Mouse (Mus musculus) hindbrain, embryonic 10.5 days (tissue): Measurements from ENCODE around the gene Rap2a. TPM values are rescaled to one million over a fixed set of nuclear protein-coding genes. Genes with fewer than 3 reads are reported as not detected.

Source experiments
- DNase-seq: peaks from one replicate; pipeline ENCODE4 v3.0.0-alpha.2; 2017; ENCODE audit warnings: low spot score
- H3K27ac ChIP-seq: fragments of 300-500 bp; sonication (generic); 2 replicates; pipeline ENCODE4 v1.5.1; 2016; ENCODE audit warnings: mild to moderate bottlenecking, moderate library complexity
- H3K27me3 ChIP-seq: fragments of 300-500 bp; sonication (generic); 2 replicates; pipeline ENCODE4 v1.6.1; 2016; ENCODE audit warnings: mild to moderate bottlenecking; ENCODE audit not compliant: poor library complexity, insufficient read depth, severe bottlenecking
- H3K36me3 ChIP-seq: fragments of 300-500 bp; sonication (generic); 2 replicates; pipeline ENCODE4 v1.6.1; 2016; ENCODE audit warnings: mild to moderate bottlenecking, moderate library complexity
- H3K4me1 ChIP-seq: fragments of 300-500 bp; sonication (generic); replicated peaks from 2 replicates; pipeline ENCODE4 v1.6.1; 2016; ENCODE audit warnings: mild to moderate bottlenecking
- H3K4me3 ChIP-seq: fragments of 300-500 bp; sonication (generic); 2 replicates; pipeline ENCODE4 v1.5.1; 2016; ENCODE audit warnings: mild to moderate bottlenecking, moderate library complexity
- H3K9me3 ChIP-seq: fragments of 300-500 bp; sonication (generic); 2 replicates; pipeline ENCODE4 v1.6.1; 2016; ENCODE audit warnings: mild to moderate bottlenecking, moderate library complexity
- WGBS: fragments of 180-500 bp; shearing (Covaris S2); methylation state at CpG from one replicate; pipeline ENCODE4 v1.1.7; 2016; 5-methylcytosine and 5-hydroxymethylcytosine counted together
- polyA plus RNA-seq: library from polyadenylated mRNA; unstranded; fragments of >200 nt; fragmentation: Nextera tagmentation; extraction: Ambion mirVana; gene quantifications from 2 replicates; pipeline ENCODE4 v1.2.1, GENCODE M21; 2016

Gene Rap2a
- polyA plus RNA-seq, 1 experiment from 2014 or later = 13.1 TPM

DNA sequence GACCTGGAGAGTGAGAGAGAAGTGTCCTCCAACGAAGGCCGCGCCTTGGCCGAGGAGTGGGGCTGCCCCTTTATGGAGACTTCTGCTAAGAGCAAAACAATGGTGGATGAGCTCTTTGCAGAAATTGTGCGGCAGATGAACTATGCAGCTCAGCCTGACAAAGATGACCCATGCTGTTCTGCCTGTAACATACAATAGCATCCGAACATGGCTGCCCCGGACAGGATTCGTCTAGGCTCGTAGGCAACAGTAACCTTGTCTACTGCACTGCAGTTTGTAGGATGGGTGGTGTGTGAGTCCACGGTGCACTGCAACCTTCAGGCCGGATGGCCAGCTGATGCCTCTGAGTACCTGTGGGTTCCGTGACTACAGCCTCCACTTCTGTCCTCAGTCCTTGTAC is 25.4 kb downstream of the Rap2a start:
- Histone ChIP-seq H3K4me3 (no peak overlapping the region), H3K9me3 (no peaks in the 10 kb centered on the region), H3K27me3 (no peaks in the 10 kb centered on the region), H3K4me1 (peaks cover 16% of the 10 kb centered on the region), H3K27ac (no peak overlapping the region), H3K36me3 (peaks cover 26% of the 10 kb centered on the region)
- WGBS = 95% methylated on average over 12 of the region's 12 CpGs
- DNase-seq = no peak

DNA sequence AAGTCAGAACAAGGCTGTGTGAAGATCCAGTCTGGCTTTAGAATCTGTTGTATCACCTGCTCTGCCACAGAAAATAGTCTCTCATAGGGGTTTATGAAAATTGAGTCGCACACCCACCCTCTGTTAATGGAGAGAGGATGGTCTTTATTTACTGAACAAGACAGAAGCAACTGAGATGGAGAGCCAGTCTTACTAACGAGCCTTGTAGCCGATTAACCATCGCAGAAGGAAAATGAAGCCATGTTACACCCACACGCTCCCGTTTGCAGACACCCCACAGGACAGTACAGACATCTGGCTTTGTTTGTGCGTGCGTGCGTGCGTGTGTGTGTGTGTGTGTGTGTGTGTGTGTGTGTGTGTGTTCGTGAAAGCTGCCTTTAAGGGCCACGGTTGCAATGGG is 26.2 kb downstream of the Rap2a start:
- Histone ChIP-seq H3K27me3 (no peaks in the 10 kb centered on the region), H3K27ac (no peak overlapping the region), H3K4me3 (no peak overlapping the region), H3K36me3 (peaks cover 26% of the 10 kb centered on the region), H3K9me3 (no peaks in the 10 kb centered on the region), H3K4me1 (peaks cover 16% of the 10 kb centered on the region)
- DNase-seq = no peak
- WGBS = 92% methylated on average over 12 of the region's 12 CpGs

DNA sequence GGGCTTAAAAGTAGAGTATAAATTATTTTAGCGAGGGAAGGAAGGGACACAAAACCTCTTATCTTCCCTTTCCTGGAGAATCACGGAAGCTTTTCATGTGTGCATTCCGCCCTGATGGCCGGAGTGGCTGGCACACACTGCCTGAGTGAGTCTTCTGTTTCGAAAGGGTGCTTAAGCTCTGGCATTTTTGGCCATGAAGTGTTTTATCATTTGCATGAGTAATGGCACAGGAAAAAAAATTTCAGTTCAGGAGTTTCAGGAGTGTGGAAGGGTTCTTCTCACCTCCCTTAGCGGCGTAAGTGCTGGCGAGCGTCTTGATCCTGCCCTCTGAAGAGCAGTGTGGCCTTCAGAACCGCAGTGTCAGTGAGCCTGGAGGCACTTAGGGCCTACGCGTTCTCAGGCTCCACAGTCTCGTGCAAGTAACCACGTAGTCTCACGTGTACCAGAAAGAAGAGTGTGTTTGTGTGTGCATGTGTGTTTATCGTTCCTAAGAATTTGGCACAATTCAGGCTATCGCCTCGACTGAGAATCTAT is 26.8 kb downstream of the Rap2a start:
- Histone ChIP-seq H3K36me3 (peaks cover 26% of the 10 kb centered on the region), H3K9me3 (no peaks in the 10 kb centered on the region), H3K4me1 (peaks cover 16% of the 10 kb centered on the region), H3K27me3 (no peaks in the 10 kb centered on the region), H3K4me3 (no peak overlapping the region), H3K27ac (no peak overlapping the region)
- no peak for DNase-seq
- WGBS = 95% methylated on average over 18 of the region's 18 CpGs

DNA sequence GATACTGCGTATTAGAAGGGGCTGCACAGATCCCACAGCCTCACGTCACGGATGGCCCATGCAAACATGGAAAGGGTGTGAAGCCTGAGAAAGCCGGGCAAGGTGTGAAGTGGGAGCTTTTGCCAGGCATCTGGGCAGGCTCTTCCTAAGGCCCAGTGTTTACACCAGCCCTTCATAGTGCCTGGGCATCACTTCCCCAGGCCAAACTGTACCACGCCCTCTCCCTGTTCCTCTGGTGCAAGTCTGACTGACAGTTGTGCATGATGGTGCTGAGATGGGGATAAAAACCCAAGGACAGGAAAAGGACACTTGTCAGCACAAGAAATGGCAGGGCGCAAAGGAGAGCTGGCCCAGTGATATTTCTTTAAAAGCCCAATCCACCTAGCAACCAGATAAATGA is 27.7 kb downstream of the Rap2a start:
- 93% methylated on average over 6 of the region's 6 CpGs for WGBS
- no peak overlapping the region for H3K27ac ChIP-seq
- H3K9me3 ChIP-seq = no peaks in the 10 kb centered on the region
- H3K27me3 ChIP-seq = no peaks in the 10 kb centered on the region
- H3K4me1 ChIP-seq = peaks cover 16% of the 10 kb centered on the region
- no peak for DNase-seq
- peaks cover 26% of the 10 kb centered on the region for H3K36me3 ChIP-seq
- no peak overlapping the region for H3K4me3 ChIP-seq

DNA sequence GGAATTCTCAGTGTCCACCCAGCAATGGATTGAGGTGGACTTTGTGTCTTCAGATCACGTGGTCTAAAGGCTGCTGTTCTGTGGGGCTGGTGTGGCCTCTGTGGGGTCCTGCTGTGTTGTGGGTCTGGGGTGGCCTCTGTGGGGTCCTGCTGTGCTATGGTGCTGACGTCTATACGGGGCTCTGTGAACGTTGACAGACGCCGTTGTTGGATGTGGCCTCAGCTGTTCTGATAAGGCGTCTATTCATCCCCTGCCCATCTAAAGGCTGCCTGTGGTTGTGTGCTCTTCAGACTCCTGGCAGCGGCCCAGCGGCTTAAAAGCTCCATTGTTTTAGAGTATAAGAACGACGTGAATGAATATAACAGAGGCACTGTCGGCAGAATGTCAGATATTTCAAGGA is 29.3 kb downstream of the Rap2a start:
- H3K9me3 ChIP-seq = no peaks in the 10 kb centered on the region
- H3K27me3 ChIP-seq = no peaks in the 10 kb centered on the region
- no peak overlapping the region for H3K4me3 ChIP-seq
- peak overlapping the region; percentile 53; the same call in 1 of the 2 replicates for H3K27ac ChIP-seq
- peaks cover 16% of the 10 kb centered on the region for H3K4me1 ChIP-seq
- H3K36me3 ChIP-seq = peaks cover 22% of the 10 kb centered on the region
- DNase-seq = peak; percentile 20
- WGBS = 47% methylated on average over 12 of the region's 12 CpGs

DNA sequence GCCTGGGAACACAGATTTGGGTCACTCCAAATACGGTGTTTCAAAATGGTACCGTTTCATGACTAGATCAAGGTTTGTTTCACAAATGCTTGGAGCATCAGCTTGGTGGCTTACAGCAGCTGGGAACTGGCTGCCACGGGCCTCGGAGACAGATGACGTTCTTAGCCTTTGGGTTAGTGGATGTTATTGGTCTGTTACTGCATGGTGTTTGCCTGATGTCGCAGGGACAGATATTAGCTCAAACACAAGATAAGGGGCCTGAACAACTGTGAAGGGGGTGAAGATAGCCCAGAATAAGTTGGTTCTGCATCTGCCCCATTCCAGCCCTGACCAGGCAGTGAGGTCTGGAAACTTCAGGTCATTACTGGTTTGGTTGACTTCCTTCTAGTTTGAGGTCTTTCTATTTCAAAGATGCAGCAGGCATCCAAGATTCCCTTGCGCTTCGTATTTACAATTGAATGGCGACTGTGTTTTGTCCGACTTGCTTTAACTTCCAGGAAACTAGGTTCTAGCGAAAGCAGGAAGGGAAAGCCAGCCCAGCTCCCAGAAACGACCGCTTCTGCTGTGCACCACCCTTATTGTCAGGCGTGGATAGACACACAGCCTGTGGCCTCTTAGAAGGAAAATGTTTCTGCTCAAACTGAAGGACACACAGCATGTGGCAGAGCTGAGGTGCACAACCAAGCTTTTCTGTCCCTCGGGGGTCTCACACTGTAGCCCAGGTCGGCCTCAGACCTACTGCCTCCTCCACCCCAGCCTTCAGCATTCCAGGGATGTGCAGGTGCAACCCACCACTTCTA is 30.5 kb downstream of the Rap2a start:
- Histone ChIP-seq H3K9me3 (no peaks in the 10 kb centered on the region), H3K4me3 (no peak overlapping the region), H3K4me1 (peaks cover 16% of the 10 kb centered on the region), H3K27ac (no peak overlapping the region), H3K36me3 (peaks cover 18% of the 10 kb centered on the region), H3K27me3 (no peaks in the 10 kb centered on the region)
- WGBS = 89% methylated on average over 16 of the region's 16 CpGs
- DNase-seq = no peak

DNA sequence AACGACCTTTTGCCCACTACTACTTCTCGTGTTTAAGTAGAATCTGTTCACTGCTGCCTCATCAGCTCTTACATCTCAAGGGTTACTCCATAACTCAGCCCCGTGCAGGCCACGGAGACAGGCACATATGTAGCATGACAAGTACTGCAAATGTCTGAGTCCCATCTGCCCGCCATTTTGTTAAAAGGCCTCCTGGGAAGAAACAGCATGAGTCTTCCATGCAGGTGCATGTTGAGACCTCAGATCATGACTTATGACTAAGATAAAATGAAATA is 31.1 kb downstream of the Rap2a start:
- 90% methylated on average over 5 of the region's 5 CpGs for WGBS
- Histone ChIP-seq H3K4me1 (peaks cover 16% of the 10 kb centered on the region), H3K27me3 (no peaks in the 10 kb centered on the region), H3K36me3 (peaks cover 14% of the 10 kb centered on the region), H3K9me3 (no peaks in the 10 kb centered on the region), H3K4me3 (no peak overlapping the region), H3K27ac (no peak overlapping the region)
- DNase-seq = no peak

DNA sequence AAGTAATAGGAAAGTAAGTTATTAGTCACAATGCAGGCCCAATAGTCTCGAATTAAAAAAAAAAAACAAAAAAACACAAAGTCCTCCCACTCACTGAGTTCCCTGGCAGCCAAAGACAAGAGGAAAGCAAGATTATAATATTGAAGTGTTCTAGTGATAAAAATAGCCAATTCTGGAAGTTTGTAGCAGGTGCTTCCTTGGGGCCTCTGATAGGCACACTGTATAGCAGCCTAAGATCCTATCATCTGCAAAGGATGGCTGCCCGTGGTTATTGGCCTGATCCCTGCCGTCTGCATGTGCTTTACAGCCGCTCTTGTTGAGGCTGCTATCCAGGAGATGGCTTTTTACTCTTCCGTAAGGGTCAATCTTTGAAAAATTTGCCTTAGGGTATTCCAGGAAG is 33.6 kb downstream of the Rap2a start:
- Histone ChIP-seq H3K27ac (no peak overlapping the region), H3K36me3 (no peaks in the 10 kb centered on the region), H3K4me1 (peaks cover 11% of the 10 kb centered on the region), H3K9me3 (no peaks in the 10 kb centered on the region), H3K27me3 (no peaks in the 10 kb centered on the region), H3K4me3 (no peak overlapping the region)
- 83% methylated on average over 5 of the region's 5 CpGs for WGBS
- no peak for DNase-seq

DNA sequence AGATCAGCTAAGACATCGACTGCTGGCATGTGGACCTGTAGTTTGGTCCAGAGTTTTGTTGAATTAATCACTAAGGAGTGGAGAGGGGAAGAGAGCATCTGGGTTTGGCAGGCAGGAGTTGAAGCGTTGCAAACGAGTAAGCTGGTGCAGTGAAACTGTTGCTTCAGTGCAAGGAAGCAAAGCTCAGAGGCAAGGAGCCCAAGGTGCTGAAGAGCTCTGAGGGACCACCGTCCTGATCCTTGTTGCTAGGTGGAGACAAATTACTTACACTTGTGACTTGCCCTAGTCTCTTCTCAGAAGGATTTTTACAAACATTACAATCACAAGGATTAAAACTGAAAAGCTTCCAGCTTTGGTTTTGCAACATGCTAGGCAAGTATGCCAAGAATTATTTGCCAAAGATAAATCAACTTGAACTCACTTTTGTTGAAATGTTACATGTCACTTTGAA is 36.6 kb downstream of the Rap2a start:
- Histone ChIP-seq H3K27me3 (no peaks in the 10 kb centered on the region), H3K36me3 (no peaks in the 10 kb centered on the region), H3K4me3 (no peak overlapping the region), H3K27ac (no peak overlapping the region), H3K4me1 (no peaks in the 10 kb centered on the region), H3K9me3 (no peaks in the 10 kb centered on the region)
- 79% methylated on average over 4 of the region's 4 CpGs for WGBS
- no peak for DNase-seq

DNA sequence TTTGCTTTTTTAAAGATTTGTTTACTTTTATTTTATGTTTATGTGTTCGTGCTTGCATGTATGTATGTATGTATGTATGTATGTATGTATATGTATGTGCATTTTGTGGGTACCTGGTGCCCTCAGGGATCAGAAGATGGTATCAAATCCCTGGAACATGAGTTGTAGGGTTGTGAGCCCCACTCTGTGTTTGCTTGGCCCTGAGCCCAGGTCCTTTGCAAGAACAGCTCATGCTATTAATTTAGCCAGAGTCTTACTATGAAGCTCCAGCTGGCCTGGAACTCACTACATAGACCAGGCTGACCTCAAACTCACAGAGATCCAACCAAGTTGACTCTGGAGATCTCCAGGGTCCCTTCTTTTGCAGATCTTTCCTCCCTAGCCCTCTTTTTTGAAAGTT is 37.1 kb downstream of the Rap2a start:
- H3K27me3 ChIP-seq = no peaks in the 10 kb centered on the region
- no peak for DNase-seq
- no peaks in the 10 kb centered on the region for H3K9me3 ChIP-seq
- H3K4me1 ChIP-seq = no peaks in the 10 kb centered on the region
- WGBS = 79% methylated on average over 1 of the region's 1 CpGs
- no peaks in the 10 kb centered on the region for H3K36me3 ChIP-seq
- H3K27ac ChIP-seq = no peak overlapping the region
- no peak overlapping the region for H3K4me3 ChIP-seq

DNA sequence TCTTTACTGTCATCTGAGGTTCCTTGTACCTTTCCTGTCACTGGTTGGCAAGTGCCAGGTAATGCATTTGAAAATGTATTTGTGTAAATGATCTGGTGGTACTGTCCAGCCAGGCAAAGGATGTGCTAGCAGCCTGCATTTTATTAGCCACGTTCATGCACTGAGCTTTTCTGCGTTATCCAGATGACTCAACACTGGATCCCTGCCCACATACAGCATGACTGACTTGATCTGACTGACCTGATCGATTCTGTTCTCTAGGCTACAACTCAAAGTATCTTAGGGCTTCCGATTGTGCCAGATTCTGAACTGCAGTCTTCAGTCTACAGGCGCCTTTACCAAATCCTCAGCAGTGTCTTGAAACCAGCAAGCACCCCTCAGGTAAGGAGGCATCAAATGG is 40.5 kb downstream of the Rap2a start:
- no peak overlapping the region for H3K4me3 ChIP-seq
- DNase-seq = no peak
- 93% methylated on average over 5 of the region's 5 CpGs for WGBS
- H3K9me3 ChIP-seq = no peaks in the 10 kb centered on the region
- H3K27me3 ChIP-seq = no peaks in the 10 kb centered on the region
- no peak overlapping the region for H3K27ac ChIP-seq
- no peaks in the 10 kb centered on the region for H3K4me1 ChIP-seq
- no peaks in the 10 kb centered on the region for H3K36me3 ChIP-seq

DNA sequence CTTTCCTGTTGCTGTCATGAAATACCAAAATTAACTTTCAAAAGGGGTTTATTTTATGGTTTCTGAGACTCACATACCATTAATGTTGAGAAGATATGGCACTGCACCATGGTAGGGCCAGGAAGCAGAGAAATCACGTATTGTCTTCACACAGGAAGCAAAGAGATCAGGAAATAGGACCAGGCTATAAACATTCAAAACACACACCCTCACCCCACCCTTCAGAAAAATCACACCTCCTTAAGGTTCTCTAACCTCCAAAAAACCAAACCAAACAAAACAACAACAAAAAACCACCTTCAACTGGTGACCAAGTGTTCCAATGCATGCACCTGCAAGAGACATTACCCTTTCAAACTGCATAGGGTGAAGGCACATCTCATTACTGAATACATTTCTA is 41.7 kb downstream of the Rap2a start:
- Histone ChIP-seq H3K36me3 (no peaks in the 10 kb centered on the region), H3K4me1 (no peaks in the 10 kb centered on the region), H3K4me3 (no peak overlapping the region), H3K27me3 (no peaks in the 10 kb centered on the region), H3K27ac (no peak overlapping the region), H3K9me3 (no peaks in the 10 kb centered on the region)
- WGBS = 84% methylated on average over 1 of the region's 1 CpGs
- DNase-seq = no peak

DNA sequence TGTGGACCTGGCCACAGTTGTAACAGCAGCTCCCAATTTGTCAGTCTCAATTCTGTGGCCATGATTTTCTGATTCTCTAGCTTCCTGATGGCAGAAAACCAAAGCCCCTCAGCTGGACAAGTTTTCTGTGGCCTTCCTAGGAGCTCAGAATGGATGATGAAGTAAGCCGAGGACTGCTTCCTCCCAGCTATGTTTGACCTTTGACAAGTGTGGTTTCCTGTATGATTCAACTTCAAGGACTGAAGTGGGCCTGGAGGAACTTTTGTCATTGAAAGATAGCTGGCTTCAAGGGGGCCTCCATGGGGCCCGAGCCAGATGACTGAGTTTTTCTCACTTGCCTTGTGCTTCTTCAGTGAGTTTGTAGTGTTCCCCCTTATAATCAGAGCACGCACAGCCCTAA is 42.6 kb downstream of the Rap2a start:
- no peak overlapping the region for H3K27ac ChIP-seq
- no peaks in the 10 kb centered on the region for H3K9me3 ChIP-seq
- no peaks in the 10 kb centered on the region for H3K27me3 ChIP-seq
- no peaks in the 10 kb centered on the region for H3K4me1 ChIP-seq
- no peaks in the 10 kb centered on the region for H3K36me3 ChIP-seq
- no peak for DNase-seq
- WGBS = 77% methylated on average over 3 of the region's 3 CpGs
- no peak overlapping the region for H3K4me3 ChIP-seq

DNA sequence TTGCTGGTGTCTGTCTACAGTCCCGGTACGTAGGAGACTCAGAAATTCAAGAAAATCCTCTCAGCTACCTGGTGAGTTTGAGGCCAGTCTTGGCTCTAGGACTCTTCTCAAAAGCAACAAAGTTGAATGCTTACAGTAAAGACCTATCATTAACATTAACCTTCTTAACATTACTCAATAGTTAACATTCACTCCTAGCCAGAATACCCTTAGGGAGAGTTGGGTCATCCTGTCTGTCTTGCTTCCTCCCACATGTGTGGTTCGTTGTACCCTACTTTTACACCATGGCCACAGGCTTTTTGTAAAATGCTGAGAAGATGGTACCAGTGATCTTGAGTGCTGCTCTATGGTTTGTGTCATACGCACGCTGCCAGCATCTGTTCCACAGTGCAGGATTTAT is 45.1 kb downstream of the Rap2a start:
- no peaks in the 10 kb centered on the region for H3K9me3 ChIP-seq
- H3K27ac ChIP-seq = no peak overlapping the region
- no peak for DNase-seq
- no peaks in the 10 kb centered on the region for H3K36me3 ChIP-seq
- WGBS = 92% methylated on average over 5 of the region's 5 CpGs
- H3K4me1 ChIP-seq = no peaks in the 10 kb centered on the region
- H3K27me3 ChIP-seq = no peaks in the 10 kb centered on the region
- H3K4me3 ChIP-seq = no peak overlapping the region
